Mouse (Mus musculus) heart, postnatal 0 days (tissue): ENCODE results near the gene Hmcn2.

Experiments used
- CTCF ChIP-seq: IDR thresholded peaks from 2 replicates; pipeline ENCODE4 v1.5.1; 2016; ENCODE audit warnings: antibody characterized with exemption, control low read depth, low read depth
- EP300 ChIP-seq: IDR thresholded peaks from 2 replicates; pipeline ENCODE4 v1.6.1; 2016; ENCODE audit warnings: antibody characterized with exemption, low read depth

DNA sequence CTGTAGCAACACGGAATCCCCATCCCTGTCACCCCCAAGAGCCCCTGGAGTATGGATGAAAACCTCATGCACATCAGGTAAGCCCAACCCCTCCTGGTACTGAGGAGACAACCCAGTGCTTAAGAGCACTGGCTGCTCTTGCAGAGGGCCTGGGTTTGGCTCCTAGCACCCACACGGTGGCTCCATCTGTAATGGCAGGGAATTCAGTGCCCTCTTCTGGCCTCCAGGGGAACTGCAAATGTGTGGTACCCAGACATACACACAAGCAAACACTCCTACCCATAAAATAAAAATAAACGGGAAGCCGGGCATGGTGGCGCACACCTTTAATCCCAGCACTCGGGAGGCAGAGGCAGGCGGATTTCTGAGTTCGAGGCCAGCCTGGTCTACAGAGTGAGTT lies 178.1 kb downstream of the Hmcn2 start:
- TF ChIP-seq CTCF (no peak), EP300 (no peak)
